ENCODE assay signal across 8 mouse cellular contexts in genomic region chr13:63917198-63917767, GRCm38 (mm10).
DNase-seq lines count a peak whose midpoint lies in the region; ATAC-seq and TF ChIP-seq lines count a peak whose summit lies in the region.

No protein-coding gene starts in this region.

- H3K27me3 ChIP-seq in forebrain, embryonic 11.5 days (ENCODE audit: control insufficient read depth, insufficient read depth, low read length): 0 out of 2 replicates have a peak, but pooled peaks cover 2% of the 10 kb centered on the region
- H3K27me3 ChIP-seq in liver, embryonic 14.5 days (ENCODE audit: control insufficient read depth, insufficient read depth, low read length): no peaks in the 10 kb centered on the region

- intact Hi-C loops in heart, postnatal 10 days (cut with DNase I): no loop called here

- no peak for TF ChIP-seq EP300 in liver, embryonic 14.5 days (IDR thresholded peaks at IDR 0.05; ENCODE audit: low read depth)

- H3K36me3 ChIP-seq in forebrain, embryonic 11.5 days (ENCODE audit: control insufficient read depth, insufficient read depth, low read length): no peaks in the 10 kb centered on the region
- H3K36me3 ChIP-seq in liver, embryonic 14.5 days (replicated peaks; ENCODE audit: control insufficient read depth, insufficient read depth, low read depth): no peaks in the 10 kb centered on the region

- WGBS in forebrain, embryonic 11.5 days: 38% methylated on average over 11 of the region's 11 CpGs
- WGBS in liver, embryonic 14.5 days (ENCODE audit: insufficient replicate concordance): 31% methylated on average over 11 of the region's 11 CpGs

- no peak overlapping the region for H3K4me2 ChIP-seq in forebrain, embryonic 11.5 days (ENCODE audit: low read depth, low read length, severe bottlenecking)
- peak overlapping the region; percentile 0; the same call in 1 of the 2 replicates for H3K4me2 ChIP-seq in liver, embryonic 14.5 days (ENCODE audit: low read depth)

- peaks cover 14% of the 10 kb centered on the region for H3K4me1 ChIP-seq in forebrain, embryonic 11.5 days (replicated peaks; ENCODE audit: control insufficient read depth, insufficient read depth, low read length)
- peaks cover 3 to 25% of the 10 kb centered on the region in 2 experiments; a peak in 3 of 4 replicates for H3K4me1 ChIP-seq in liver, embryonic 14.5 days (replicated peaks; ENCODE audit: control insufficient read depth in 2 of 2, insufficient read depth in 2 of 2, low read length in 1 of 2)

- peak; percentile 90 for DNase-seq in 3T3-L1 (ENCODE audit: low read depth, low spot score)
- peak; percentile 90 for DNase-seq in brain, adult 2 months (ENCODE audit: low read depth, low spot score)
- no peak for DNase-seq in forebrain, embryonic 11.5 days (ENCODE audit: low spot score)
- peak; percentile 82 for DNase-seq in heart, postnatal 10 days
- peak; percentile 81 for DNase-seq in kidney, postnatal 36 days
- DNase-seq in liver, embryonic 14.5 days (ENCODE audit: low read depth in 3 of 3, low spot score in 3 of 3): peak in 2 of 3 experiments; percentile 25 to 64
- DNase-seq in ovary, postnatal 36 days (ENCODE audit: low spot score): peak; percentile 71

- H3K4me3 ChIP-seq in forebrain, embryonic 11.5 days (ENCODE audit: low read depth, low read length): no peak overlapping the region
- no peak overlapping the region for H3K4me3 ChIP-seq in liver, embryonic 14.5 days (ENCODE audit: insufficient read depth in 1 of 2, low read depth in 2 of 2, low read length in 2 of 2)

- TF ChIP-seq CTCF in liver, embryonic 14.5 days (IDR thresholded peaks at IDR 0.05; ENCODE audit: low read depth): no peak

- no peaks in the 10 kb centered on the region; the same call in 1 of the 2 replicates for H3K9me3 ChIP-seq in forebrain, embryonic 11.5 days (ENCODE audit: control insufficient read depth, low read length)
- no peaks in the 10 kb centered on the region for H3K9me3 ChIP-seq in liver, embryonic 14.5 days (ENCODE audit: control insufficient read depth, low read length)

- no peak overlapping the region for H3K9ac ChIP-seq in forebrain, embryonic 11.5 days (ENCODE audit: low read length)
- H3K9ac ChIP-seq in liver, embryonic 14.5 days (replicated peaks): no peak overlapping the region

- peak overlapping the region; percentile 34; the same call in 1 of the 2 replicates for H3K27ac ChIP-seq in forebrain, embryonic 11.5 days (ENCODE audit: low read depth, low read length)
- no peak overlapping the region for H3K27ac ChIP-seq in liver, embryonic 14.5 days

- ATAC-seq in forebrain, embryonic 11.5 days (replicated peaks; ENCODE audit: low FRiP score): peak; percentile 57
- peak; percentile 74 for ATAC-seq in liver, embryonic 14.5 days (ENCODE audit: insufficient read depth)
- ATAC-seq in monocyte, adult 5-6 weeks (replicated peaks; ENCODE audit: insufficient number of reproducible peaks, low FRiP score, low TSS enrichment, poor library complexity, severe bottlenecking): no peak
